Mouse (Mus musculus) liver (tissue): ENCODE results near the gene Rab35.

Experiments
- DNase-seq: peaks from one replicate; pipeline ENCODE4 v3.0.0-alpha.2; 2020; ENCODE audit warnings: mixed read lengths

Gene Rab35

DNA sequence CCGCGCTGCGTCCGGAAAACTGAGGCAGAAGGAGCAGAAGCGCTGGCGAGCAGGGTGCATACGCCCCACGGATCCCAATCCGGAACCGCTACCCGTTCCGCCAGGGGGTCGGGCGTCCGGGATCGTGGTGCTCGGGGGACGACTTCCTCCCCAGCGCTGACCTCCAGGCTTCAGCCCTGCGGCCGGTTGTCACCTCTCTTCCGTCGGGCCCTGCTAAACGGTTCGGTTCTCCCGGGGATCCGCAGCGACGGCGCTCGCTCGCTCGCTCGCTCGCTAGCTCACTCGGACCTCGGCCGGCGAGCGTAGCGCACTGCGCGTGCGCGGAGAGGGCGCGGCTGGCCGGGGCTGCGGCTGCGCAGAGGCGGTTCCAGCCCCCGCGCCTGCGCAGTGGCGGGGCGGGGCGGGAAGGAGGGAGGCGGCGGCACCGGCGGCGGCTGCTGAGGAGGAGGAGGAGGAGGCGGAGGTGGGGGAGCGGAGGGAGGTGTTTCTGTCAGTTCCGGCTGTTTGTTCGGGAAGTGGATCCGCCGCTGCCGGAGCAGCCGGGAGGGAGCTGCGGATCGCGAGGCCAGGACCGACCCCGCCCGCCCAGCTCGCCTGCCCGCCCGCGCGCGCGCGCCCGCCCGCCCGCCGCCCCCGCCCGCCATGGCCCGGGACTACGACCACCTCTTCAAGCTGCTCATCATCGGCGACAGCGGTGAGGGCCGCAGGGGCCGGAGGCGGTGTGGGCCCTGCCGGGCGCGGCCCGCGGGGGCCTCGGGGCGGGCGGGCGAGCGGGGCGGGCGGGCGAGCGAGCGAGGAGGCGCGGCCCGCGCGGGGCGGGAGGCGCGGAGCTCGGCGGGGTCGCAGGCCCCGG, at the start of gene Rab35:
TSS of gene Rab35 (plus strand) at position 404 of the 853 bp plus-strand sequence.
- DNase-seq, result peak; percentile 96

DNA sequence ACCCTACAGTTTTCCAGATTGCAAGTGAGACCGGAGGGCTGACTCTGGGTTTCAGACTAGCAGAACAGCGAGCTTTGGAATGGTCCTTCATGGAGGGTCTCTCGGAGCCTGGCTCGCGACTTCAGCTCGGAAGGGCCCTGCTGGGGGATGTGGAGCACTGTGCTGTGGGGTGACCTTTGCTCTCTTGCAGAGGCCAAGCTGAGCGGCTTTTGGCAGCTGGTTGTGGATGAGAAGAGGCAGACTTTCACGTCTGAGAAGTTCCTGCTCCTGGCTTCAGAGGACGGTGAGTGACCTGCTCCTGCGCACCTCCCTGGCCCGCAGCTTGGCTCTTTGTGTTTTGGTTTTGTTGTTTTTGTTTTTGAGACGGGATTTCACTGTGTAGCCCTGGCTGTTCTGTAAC, 46.1 kb upstream of the Rab35 start:
- no peak for DNase-seq

DNA sequence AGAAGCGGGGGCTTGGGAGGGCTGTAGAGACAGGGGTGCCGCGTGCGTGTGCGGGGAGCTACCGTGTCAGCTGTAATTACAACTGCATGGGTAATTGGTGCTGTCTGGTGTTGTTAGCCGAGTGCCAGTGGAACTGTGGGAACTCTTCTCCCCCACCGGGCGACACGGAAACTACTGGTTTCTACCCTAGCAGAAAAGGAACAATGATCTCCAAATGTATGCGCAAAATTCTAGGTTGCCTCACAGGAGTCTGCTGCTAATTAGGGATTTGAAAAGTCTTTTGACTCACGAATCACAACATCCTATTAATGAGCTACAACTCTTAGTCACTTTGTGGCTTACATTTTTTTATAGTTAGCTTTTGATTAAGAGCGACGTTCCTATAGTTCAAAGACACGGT, 45.5 kb upstream of the Rab35 start:
- DNase-seq, result no peak

DNA sequence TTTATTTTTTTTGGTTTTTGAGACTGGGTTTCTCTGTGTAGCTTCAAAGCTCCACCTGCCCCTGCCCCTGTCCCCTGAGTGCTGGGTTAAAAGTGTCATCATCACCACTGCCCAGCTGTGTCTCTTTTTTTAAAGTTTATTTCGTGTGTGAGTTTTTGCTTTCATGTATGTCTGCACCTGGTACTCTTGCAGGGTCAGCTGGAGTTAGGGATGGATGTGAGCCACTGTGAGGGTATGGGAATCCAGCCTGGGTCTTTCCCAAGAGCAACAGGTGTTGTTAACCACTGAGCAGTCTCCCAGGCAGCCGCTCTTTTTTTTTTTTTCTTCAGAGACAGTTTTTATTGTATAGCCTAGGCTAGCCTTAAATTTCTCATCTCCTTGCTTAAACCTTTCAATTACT, 44.9 kb upstream of the Rab35 start:
- DNase-seq, result no peak

DNA sequence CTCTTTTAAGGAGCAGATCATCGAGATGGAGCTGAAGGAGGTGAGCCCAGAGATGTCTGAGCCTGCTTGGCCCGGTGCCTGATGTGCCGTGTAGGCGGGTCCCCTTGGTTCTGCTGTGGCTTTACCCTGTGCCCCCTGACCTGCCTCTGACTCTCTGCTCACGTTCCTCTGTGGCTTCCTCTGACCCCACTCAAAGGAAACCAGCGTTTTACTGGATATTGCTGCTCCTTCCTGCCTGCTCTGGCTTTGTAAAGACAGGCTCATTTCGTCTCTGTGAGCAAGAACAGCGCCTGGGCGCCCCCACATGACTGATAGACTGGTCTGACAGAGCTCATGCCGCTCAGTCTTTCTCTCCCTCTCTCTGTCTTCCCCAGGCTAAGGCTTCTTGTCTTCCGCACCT, 40.7 kb upstream of the Rab35 start:
- DNase-seq, result no peak

DNA sequence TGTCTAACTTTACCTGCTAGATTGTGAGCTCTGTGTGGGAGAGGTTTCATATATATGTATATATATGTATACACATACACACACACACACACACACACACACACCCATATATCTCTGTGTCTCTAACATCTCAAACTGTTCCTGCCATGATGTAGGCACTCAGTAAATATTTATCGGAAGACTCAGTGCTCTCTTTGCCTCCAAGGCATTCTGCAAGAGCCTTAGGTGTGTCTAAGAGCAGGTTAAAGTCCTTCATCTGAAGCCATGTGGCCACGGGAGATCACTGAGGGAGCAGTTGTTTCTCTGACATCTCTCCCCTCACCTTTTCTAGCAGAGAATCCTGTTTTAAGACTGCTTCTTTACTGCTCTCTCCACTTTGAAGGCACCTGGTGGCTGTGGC, 40.2 kb upstream of the Rab35 start:
- no peak for DNase-seq

DNA sequence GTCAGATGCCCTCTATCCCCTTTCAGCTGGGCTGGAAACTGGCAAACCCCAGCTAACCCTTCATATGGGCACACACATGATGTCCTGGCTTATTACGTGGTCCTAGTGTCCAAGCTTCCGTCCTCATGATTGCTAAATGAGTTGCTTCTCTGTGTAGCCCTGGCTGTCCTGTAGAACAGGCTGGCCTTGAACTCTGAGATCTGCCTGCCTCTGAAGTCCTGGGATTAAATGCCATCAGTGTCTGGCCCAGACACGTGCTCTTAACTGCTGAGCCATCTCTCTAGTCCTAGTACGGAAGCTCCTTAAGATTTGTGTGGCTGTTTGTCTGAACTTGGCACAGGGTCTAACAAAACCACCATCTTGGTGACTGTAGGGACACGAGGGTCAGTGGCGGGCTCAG, 28.1 kb upstream of the Rab35 start:
- DNase-seq, result no peak

DNA sequence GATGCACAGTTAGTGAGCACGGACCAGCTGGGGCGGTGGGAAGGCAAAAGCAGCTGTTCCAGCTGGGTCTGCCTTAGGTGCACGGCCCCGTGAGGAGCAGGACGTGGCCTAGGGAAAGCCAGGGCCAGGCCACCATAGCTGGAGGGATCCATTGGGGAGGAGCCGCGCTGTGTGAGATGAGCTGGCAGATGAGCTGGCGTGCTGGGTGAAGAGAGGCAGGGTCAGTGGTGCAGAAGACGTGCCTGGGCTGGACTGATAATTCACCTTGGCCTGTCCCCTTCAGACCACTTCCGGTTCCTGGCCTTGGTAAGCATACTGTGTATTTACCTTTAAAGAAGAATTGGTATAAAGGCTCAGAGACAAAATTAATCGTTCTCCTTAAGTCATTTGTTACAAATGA, 20.1 kb upstream of the Rab35 start:
- DNase-seq, result peak; percentile 57

DNA sequence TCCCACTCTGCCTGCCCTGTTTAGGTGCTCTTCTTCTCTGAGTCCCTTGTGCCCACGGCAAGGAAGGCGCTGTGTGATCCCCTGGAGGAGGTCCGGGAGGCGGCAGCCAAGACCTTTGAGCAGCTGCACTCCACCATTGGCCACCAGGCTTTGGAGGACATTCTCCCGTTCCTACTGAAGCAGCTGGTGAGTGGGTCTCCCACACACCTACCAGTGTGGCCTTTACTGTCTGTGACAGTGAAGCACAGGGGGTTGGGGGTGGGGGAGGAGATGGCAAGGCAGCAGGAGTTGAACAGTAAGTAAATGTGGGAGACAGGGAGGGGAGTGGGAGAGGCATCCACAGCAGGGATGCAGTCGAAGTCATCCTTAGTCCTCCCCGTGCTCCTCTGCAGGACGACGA, 18.4 kb upstream of the Rab35 start:
- no peak for DNase-seq

DNA sequence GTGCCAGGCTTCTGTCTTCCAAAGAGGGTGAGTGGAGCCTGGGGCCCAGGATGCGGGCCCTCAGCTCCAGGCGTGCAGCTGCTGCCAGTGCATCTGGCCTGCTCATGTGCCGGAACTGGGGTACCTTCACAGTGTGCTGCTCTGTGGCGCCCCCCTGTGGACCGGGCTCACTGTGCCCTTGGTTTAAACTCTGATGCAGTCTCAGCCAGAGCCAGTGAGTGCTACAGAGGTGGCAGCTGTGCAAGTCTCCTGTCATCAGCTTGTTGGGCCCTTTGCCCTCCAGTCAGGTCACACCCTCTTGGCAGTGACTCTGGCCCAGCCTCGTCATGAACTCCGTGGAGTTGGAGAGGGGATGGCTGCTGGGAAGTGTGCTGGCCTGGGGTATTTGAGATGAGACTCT, 16.8 kb upstream of the Rab35 start:
- peak; percentile 75 for DNase-seq

DNA sequence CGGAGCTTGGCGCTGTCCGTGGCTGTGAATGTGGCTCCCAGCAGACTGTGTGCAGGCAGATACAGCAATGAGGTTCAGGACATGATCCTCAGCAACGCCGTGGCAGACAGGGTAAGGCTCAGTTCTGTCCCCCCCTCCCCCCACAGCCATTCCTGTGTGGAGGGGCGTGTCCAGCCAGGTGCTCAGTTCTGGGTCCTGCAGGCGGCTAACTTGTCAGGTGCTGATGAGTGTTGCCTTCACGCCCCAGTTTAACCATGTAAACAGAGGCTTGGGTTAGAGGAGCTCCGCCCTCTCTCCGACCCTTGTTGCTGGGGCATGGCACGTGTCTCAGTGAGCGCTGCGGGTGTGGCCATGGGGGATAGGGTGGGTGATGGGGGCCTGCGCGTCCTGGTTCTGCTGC, 12.0 kb upstream of the Rab35 start:
- DNase-seq, result no peak

DNA sequence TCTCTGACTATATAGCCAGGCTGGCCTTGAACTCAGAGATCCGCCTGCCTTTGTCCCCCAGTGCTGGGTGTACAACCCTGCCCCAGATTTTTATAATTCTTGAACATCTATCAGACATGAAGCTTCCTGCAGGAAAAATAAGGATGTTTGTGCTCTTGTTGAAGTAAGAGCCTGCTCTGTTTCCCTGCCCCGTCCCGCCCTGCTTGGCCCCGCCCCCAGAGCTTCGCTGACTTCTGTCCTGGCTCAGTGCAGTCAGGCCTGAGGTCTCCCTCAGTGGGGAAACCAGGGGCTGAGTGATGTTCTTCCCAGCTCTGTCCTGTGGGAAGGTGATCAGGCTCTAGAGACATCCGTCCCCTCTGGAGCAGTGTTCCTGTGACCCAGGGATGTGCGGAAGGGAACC, 9.0 kb upstream of the Rab35 start:
- DNase-seq, result peak; percentile 77

DNA sequence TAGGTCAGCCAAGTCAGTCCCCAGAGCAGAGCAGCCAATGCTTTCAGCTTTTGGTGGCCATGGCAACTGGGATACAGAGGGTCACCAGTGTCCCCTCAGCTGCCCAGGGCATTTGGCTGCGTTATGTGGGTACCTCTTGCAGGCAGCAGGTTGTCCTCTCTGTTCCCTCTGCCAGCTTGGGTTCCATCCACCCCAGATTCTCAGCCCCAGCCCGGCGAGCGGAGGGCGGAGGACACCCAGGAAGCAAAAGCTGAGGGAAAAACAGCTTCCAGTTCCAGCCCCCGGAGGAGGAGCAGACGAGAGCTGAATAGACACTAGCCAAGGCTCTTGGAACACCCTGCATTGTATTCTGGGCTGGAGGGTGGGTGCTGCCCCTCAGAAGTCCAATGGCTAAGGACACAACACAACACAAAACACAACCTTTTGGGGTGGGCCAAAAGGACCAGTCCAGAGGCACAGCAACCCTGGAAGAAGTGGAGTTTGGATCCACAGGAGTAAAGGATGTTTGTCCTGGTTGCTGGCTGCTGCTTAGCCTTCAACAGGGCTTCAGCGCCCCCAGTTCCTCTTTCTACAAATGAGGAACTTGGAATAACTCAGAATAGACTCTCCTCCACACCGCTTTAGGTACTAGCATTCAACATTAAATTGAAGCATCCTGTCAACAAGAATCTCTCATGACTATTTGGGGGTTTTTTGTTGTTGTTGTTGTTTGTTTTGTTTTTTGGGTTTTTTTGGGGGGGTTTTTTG, 7.8 kb upstream of the Rab35 start:
- DNase-seq, result no peak

DNA sequence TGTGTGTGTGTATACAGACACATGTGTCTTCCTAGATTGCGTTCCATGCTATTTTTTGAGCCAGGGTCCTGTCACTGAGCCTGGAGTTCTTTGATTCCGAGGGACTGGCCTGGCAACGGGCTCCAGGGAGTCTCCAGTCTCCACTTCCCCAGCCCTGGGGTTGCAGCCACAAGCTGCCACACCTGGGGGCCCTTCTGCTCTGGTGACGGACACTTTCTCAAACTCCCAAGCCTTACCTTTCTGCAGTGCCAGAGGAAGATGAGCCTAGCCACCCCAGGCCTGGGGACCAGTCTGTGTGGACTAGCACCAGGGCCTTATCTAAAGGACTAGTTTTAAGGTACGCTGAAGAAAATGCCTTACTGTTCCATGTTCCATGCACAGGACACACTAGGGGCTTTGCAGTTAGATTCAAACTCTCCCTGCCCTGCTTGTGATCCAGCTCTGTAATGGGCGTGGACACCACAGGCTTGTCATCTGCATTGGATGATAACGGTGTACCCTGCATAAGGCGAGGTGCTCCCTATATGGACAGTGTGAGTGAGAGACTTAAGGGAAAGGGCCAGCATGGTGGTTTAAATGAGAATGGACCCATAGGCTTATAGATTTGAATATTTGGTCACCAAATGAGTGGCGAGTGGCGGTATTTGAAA, 5.3 kb upstream of the Rab35 start:
- DNase-seq, result peak; percentile 87

DNA sequence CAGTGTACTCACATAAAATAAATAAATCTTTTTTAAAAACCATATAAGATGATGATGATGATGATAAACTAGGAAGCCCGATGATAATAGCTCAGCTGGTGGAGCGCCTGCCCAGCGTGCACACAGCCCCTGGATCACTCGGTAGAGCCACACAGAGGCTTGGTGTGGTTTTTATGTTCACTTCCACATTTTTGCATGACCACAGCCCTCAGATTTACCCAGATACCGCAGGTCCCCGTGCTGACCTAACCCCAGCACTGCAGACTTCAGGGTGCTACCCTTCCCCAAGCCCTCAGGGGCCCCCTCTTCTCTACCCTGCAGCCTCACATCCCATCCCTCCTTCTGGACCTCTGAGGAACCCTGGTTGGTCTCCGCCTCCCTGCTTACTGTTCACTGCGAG, 3.6 kb upstream of the Rab35 start:
- no peak for DNase-seq

DNA sequence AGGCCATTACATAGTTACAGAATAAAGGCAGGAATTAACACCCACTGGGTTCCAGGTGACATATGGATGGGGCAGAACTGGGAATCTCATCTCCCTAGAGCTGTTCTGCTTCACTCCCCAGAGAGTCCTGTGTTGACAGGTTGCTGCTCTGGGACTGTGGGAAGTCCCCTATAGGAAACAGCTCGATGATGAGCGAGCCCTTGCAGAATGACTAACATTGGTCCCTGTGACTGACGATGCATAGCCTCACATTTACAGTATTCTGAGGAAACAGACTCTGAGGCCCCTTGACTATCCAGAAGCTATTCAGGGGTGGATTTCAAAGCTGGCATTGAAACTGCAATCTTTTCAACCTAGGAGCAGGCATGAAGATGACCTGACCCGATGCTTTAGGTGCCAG, 2.0 kb upstream of the Rab35 start:
- no peak for DNase-seq

DNA sequence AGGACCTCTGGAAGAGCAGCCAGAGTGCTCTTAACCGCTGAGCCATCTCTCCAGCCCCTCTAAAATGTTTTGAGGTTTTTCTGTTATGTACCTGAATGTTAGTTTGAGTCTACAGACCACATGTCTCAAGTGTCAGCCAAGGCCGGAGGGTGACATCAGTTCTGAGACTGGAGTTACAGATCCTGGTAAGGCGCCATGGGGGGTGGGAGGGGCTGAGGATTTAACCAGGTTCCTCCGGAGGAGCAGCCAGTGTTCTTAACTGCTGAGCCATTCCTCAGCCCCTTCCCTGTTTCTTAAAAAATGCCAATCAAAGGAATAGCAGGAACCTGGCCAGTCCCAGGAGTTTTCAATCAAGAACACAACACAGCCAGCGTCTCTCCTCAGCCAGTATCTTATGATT, 1.4 kb upstream of the Rab35 start:
- DNase-seq, result no peak

DNA sequence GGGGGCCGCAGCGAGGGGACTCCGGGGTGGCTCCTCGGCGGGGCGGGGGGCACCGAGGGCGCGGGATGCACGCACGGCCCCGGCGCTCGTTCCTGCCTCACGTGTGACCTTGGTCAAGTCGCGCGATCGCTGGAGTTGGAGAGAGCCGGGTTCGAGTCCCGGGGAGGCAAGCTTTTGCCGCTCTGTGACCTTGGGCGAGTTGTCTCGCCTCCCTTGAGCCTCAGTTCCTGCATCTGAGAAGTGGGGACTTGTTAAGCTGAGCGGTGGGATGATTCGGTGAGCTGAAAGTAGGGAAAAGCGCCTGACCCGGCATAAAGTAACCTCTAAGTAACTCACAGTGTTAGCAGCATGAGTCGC, 628 bp downstream of the Rab35 start:
- peak; percentile 60 for DNase-seq

DNA sequence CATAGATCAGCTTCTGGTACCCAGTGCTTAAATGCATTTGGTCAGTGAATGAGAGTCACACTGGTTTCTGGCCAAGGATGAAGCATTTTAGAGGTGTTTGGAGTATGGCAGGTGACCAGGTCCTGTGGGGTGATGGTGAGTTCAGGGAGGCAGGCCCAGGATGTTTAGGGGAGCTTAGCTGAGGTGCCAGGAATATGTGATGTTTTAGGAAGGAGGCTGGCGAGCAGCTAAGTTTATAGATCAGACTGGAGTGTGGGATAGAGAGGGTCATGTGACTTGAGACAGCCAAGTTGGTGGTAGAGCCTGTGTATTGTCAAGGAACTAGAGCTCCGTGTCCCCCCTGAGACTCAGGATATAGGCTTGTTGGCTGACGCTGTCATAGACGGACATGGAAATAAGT, 1.4 kb downstream of the Rab35 start:
- DNase-seq, result no peak

DNA sequence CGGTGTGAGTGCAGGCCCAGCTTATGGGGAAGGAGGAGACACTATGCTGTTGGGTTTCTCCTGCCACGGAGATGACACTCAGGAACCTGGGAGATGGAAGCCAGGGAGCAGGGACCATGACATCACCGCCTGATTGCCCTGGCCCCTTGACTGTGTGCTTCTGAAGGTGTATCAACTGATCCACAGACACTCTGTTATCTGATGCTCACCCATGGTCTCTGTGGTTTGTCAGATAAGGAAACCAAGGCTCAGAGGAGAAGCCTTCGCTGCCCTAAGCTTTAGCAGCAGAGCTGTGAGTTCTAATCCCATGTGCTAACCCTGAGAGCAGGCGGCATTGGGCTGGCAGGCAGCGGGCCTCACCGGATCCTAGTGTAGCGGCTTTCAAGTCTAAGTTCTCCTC, 2.3 kb downstream of the Rab35 start:
- DNase-seq, result peak; percentile 71

DNA sequence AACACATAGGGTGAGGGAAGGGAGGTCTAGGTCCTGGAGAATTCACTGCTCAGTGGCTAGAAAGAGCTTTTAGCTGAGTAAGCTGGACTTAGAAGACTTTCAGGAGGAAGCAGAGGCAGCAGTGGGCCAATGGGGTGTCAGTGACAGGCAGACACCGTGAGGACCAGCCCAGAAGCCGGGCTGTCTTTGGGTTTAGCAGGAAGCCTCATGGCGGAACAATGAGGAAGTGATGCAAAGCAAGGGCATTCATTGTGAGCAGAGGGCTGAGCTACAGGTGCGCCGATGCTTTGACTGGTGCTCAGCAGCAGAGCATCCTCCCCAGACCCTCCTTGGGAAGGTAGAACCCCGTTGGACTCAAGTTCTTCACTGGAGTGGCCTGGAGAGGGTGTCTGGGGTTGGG, 3.8 kb downstream of the Rab35 start:
- no peak for DNase-seq

DNA sequence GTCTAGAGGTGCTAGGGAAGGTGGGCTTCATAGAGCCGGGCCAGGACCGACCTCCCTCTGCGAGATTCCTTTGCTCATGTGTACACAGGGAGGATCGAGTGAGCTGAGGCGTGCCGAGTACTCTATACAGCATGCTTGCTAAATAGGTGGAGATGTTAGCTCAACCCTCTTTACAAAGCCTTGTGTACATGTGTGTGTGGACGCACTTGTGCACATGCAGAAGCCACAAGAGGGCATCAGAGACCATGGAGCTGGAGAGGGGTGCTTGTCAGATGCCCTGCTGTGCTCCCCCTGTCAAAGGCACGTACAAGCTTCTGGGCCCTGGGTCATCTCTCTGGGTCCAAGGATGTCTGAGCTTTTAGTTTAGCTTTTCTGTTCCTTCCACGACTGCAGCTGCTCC, 12.5 kb downstream of the Rab35 start:
- DNase-seq, result no peak

DNA sequence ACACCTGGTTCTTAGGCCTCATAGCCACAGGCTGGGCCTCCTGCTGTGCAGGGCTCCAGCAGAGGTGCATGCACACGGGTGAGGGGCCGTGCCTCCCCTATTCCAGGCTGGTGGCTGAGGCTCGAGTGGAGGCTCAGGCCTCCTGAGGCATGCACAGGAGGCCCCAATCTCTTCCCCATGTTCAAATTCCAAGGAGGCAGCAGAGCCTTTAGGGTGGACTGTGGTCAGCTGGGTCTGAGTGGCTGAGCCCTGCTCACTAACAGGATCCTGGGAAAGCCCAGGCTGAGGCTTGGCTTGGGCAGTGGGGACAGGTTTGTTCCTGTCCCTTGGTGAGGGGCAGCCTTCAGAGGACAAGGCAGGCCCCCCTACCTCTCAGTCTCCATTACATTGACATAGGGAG, 17.2 kb downstream of the Rab35 start:
- DNase-seq, result no peak

DNA sequence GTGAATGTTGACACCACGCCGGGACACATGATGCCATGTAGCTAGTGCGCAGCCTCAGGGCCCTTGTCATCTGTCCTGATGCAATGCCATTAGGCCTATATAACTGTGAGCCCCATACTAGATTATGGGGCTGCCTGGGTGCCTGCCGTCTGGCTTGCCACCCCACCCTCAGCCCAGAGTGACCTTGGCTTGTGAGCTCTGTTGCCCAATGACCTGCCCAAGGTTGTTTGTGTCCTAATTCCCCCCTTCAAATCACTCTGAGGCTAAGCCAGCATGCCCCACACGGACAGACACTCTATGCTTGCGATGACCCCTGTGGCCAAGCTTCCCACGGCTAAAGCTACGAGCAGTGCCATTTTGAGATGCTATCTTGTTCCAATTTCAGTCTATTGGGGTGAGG, 18.0 kb downstream of the Rab35 start:
- no peak for DNase-seq
